Mouse (Mus musculus) frontal cortex, postnatal 36 days (tissue): ENCODE measurements around the gene H2-D1.
"Not testable (repeated sequence)": the region's sequence is repeated elsewhere in the genome, so short reads cannot be mapped to it uniquely, and the experiment has no call there.

ENCODE experiments used
- DNase-seq, 2 experiments: peaks; one replicate each; pipeline ENCODE4 v3.0.0; 2022; ENCODE audit warnings: low spot score in 2 of 2

The H2-D1 gene

GRCm38 (mm10) chr17:35262664-35263522 lies at the start of gene H2-D1:
Gene H2-D1 (plus strand): TSS chr17:35262730.
- DNase-seq, result peak; percentile 95 to 97

- DNase-seq, result no peak
These were observed 49.5 kb upstream of the H2-D1 start for GRCm38 (mm10) chr17:35213071-35213470.

- no peak for DNase-seq
These were observed 43.9 kb upstream of the H2-D1 start for GRCm38 (mm10) chr17:35218516-35219193.

- DNase-seq, result no peak
These were observed 42.9 kb upstream of the H2-D1 start for GRCm38 (mm10) chr17:35219601-35220041.

- no peak for DNase-seq
These were observed 42.2 kb upstream of the H2-D1 start, which contains the start of gene Gm16181 for GRCm38 (mm10) chr17:35220156-35220952. Gene Gm16181 (plus strand): TSS chr17:35220834.

GRCm38 (mm10) chr17:35222299-35222698 lies 40.2 kb upstream of the H2-D1 start:
- DNase-seq, result no peak

GRCm38 (mm10) chr17:35224641-35225040 lies 37.9 kb upstream of the H2-D1 start:
- DNase-seq, result no peak

- no peak for DNase-seq
These were observed 37.1 kb upstream of the H2-D1 start for GRCm38 (mm10) chr17:35225456-35225855.

- DNase-seq, result no peak
These were observed 35.9 kb upstream of the H2-D1 start for GRCm38 (mm10) chr17:35226561-35227046.

GRCm38 (mm10) chr17:35231022-35231421 lies 31.5 kb upstream of the H2-D1 start:
- no peak for DNase-seq

- DNase-seq, result peak; percentile 81 to 87
These were observed 30.5 kb upstream of the H2-D1 start for GRCm38 (mm10) chr17:35232043-35232442.

- no peak for DNase-seq
These were observed 29.9 kb upstream of the H2-D1 start for GRCm38 (mm10) chr17:35232659-35233058.

GRCm38 (mm10) chr17:35233114-35233980 lies 29.2 kb upstream of the H2-D1 start, which contains the start of gene Atp6v1g2:
Gene Atp6v1g2 (plus strand): TSS chr17:35233660.
- DNase-seq, result no peak

- DNase-seq, result not testable (repeated sequence)
These were observed 28.4 kb upstream of the H2-D1 start for GRCm38 (mm10) chr17:35234090-35234489.

GRCm38 (mm10) chr17:35234903-35235302 lies 27.6 kb upstream of the H2-D1 start:
- no peak for DNase-seq

- peak; percentile 89 to 94 for DNase-seq
These were observed 26.7 kb upstream of the H2-D1 start, which contains the start of gene Nfkbil1 for GRCm38 (mm10) chr17:35235614-35236389. Gene Nfkbil1 (minus strand): TSS chr17:35235792.

GRCm38 (mm10) chr17:35236390-35236746 lies 26.2 kb upstream of the H2-D1 start:
- DNase-seq, result peak; percentile 99 to 100

GRCm38 (mm10) chr17:35236996-35237395 lies 25.5 kb upstream of the H2-D1 start:
- DNase-seq, result no peak

- DNase-seq, result no peak
These were observed 25.0 kb upstream of the H2-D1 start for GRCm38 (mm10) chr17:35237504-35237903.

GRCm38 (mm10) chr17:35239700-35240099 lies 22.8 kb upstream of the H2-D1 start:
- DNase-seq, result no peak
